Mouse (Mus musculus): Measurements from ENCODE around the gene Olfr1188.
"Not testable (repeated sequence)": the region's sequence is repeated elsewhere in the genome, so short reads cannot be mapped to it uniquely, and the experiment has no call there.

Olfr1188 gene

DNA sequence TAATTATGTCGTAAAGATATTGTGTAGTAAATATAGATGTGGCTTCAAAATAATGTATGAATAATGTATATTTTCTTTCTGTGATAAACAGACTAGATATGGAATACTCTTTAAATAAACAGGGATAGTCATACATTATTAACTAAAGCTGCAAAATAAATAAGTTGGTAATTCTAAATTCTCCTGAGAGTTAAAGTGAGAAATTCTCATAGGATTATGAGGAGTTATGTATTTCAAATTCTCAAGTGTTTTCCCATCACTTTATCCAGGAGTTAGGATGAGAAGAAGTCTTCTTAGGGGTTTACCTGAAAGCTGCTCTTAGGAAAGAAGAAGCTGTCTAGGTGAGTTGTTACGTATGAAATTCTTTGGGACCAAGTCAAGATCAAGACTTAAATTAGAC lies at the start of gene Olfr1188:
Gene Olfr1188, plus strand, starts transcription at position 301 of the 400 bp plus-strand sequence.
- DNase-seq (ENCODE audit: extremely low spot score, low spot score), result no peak

GRCm38 (mm10) chr2:88518251-88518650 lies 38.5 kb upstream of the Olfr1188 start, which contains the start of gene Olfr1186:
TSS of gene Olfr1186 (plus strand) at chr2:88518551.
- no peak for DNase-seq (ENCODE audit: extremely low spot score, low spot score)

DNA sequence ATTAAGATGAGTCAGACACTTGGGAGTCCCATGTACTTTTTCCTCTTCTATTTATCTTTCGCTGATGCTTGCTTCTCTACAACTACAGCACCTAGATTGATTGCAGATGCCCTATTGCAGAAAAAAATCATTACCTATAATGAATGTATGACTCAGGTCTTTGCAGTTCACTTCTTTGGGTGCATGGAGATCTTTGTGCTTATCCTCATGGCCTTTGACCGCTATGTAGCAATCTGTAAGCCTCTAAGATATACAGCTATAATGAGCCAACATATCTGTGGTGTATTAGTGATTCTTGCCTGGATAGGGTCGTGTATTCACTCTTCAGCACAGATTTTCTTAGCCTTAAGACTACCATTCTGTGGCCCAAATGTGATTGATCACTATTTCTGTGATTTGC lies 31.0 kb upstream of the Olfr1188 start:
- DNase-seq (ENCODE audit: extremely low spot score, low spot score), result no peak

DNA sequence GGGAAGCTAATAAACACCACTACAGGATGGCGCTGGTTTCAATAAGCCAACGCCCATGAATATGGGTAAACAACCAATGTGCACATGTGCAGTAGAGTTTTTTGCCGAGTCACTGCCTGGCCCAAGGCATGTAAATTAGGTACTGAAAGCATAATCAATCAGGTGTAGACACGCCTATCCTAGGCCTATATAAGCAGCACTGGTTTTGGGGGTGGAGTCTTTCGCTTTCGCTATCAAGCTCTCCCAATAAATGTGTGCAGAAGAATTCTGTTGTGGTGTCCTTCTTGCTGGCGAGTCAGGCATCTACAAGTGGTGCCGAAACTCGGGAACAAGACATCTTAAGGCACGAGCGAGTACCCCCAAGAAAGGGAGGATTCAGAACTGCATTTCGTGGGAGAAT lies 16.0 kb downstream of the Olfr1188 start:
- not testable (repeated sequence) for DNase-seq (ENCODE audit: extremely low spot score, low spot score)

DNA sequence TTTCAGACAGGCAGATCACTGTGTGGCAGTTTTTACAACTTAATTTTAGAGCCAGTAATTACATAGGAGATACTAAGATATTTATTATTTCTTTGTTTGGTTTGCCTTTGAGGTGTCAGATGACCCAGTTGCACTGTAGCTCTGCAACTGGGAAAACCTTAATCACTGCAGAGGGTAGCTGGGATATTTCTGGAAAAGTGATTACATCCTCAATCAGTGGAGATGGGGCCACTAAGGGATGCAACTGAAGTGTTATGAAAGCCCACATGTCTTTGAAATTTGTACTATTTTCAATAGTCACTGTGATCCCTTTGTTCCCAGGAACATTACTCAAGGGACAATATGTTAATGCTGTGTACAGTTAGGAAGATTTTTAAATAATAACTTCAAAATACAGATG lies 29.4 kb downstream of the Olfr1188 start, which contains the start of gene Olfr1189:
Gene Olfr1189, plus strand, starts transcription at position 301 of the 400 bp plus-strand sequence.
- no peak for DNase-seq (ENCODE audit: extremely low spot score, low spot score)
